Mouse (Mus musculus) urinary bladder, adult 2 months (tissue): ENCODE measurements around the gene Atp6ap1l. TPM values are rescaled to one million over a fixed set of nuclear protein-coding genes. Genes with fewer than 3 reads are reported as not detected.
"Not testable (repeated sequence)": the region's sequence is repeated elsewhere in the genome, so short reads cannot be mapped to it uniquely, and the experiment has no call there.

Source experiments
- DNase-seq: peaks from one replicate; pipeline ENCODE4 v3.0.0; 2022; ENCODE audit warnings: low spot score
- polyA plus RNA-seq: library from polyadenylated mRNA; depleted of rRNA; stranded (reverse); fragments of >200 nt; gene quantifications from 2 replicates; pipeline ENCODE4 v1.2.3, GENCODE M21; 2012; rRNA removed

The Atp6ap1l gene
- 0.19 TPM in 2 replicates for polyA plus RNA-seq

DNA sequence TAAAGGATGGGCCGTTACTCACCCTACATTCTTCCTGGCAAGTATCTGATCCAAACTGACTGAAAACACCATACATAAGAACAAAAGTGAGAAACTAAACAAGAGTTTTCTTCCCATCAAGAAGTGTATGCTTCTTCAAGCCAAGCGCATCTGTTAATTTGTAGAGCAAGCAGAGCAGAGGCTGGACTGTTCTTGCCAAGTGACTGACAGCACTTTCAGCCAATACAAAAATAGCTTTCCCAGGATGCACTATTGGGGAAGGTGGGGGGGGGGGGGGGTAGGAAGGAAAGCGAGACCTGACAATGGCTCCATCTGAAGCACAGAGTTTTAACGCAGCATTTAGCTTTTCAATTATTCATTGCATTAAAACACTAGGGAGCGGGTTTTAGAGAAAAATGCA is at the start of gene Atp6ap1l:
Gene Atp6ap1l (minus strand): TSS at position 180 of the 400 bp plus-strand sequence.
- DNase-seq, result no peak

GRCm38 (mm10) chr13:90939600-90939999 is 34.4 kb upstream of the Atp6ap1l start:
- DNase-seq, result no peak

DNA sequence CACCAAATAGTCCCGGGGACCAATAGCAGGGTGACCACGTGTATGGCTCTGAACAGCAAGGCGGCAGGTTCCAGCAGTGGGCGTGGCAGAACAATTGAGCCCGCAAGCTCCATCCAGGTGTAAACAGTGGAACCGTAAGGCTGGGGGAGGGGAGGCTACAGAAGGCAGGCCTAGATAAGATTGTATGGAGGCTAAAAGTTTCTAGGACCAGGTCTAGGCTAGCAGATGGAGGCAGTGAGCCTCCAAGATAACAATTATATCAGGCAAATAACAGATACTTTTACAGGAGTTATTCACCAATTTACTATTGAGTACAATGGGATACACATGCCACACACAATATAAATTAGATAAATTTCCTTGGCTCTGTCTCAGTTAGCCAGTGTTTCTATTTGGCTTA is 34.0 kb upstream of the Atp6ap1l start:
- no peak for DNase-seq

DNA sequence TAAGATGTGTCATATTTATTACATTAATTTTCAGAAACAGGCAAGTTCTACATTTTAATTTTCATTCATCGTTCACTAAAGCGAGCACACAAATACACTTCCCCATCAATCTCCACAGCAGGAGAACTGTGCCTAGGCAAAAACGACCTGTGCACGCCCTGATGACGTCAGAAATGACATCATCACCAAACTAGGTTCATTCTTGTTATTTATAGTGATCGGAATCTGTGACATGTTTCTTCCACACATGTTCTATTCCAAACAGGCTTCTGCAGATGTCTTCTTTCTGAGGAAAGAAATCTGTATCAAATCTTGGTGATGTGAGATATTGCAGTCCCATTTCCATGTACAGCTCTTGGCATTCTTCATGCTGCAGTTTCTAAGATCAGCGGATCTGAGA is 30.7 kb upstream of the Atp6ap1l start:
- DNase-seq, result no peak

DNA sequence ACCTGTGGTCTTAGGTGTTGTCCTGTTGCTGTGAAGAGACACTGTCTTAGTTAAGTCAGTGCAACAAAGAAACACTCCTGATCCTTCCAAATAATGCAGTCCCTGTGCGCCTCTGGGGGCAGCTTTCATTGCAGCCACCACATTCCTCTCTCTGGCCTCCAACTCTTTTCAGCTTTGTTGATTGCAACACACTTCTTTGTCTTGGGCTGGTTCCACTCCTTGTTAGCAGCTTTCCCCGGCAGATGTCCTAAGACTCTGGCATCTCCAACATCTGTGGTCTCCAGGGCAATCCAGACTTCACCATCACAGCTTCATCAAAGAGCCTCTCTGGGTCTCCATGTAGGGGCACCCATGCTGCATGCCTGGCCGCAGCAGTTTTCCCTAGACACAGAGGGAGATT is 28.1 kb upstream of the Atp6ap1l start:
- DNase-seq, result no peak

- no peak for DNase-seq
Observed at GRCm38 (mm10) chr13:90929847-90930246, 24.7 kb upstream of the Atp6ap1l start.

DNA sequence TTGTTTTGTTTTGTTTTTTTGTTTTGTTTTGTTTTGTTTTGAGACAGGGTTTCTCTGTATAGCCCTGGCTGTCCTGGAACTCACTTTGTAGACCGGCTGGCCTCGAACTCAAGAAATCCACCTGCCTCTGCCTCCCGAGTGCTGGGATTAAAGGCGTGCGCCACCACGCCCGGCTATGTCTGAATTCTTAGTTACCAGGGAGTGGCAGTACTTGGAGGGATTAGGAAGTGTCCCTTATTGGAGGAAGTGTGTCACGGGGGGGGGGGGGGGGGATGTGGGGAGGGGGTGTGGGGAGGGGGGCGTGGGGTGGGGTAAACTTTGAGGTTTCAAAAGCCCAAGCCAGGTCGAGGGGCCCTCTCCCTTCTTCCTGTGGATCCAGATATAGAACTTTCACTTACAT is 23.1 kb upstream of the Atp6ap1l start:
- not testable (repeated sequence) for DNase-seq

GRCm38 (mm10) chr13:90926938-90927633 is 21.9 kb upstream of the Atp6ap1l start:
- DNase-seq, result no peak

- DNase-seq, result no peak
Observed at GRCm38 (mm10) chr13:90926125-90926765, 21.1 kb upstream of the Atp6ap1l start.

GRCm38 (mm10) chr13:90925191-90925590 is 20.0 kb upstream of the Atp6ap1l start:
- DNase-seq, result no peak

GRCm38 (mm10) chr13:90924072-90924471 is 18.9 kb upstream of the Atp6ap1l start:
- DNase-seq, result no peak

DNA sequence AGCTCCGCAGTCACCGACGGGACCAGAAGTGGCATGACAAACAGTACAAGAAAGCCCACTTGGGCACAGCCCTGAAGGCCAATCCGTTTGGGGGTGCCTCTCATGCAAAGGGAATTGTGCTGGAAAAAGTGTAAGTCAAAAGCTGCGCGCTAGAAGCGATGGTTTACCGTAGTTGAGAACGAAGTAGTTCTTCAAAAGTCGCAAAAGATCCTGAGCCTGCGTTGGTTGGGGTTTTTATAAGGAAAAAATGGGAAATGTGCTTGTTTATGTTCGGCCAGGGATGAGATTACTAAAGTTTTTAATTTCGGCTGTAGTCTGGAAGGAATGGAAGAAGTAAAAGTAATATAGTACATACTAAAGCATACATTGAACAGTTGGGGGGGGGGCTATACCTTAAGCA is 18.5 kb upstream of the Atp6ap1l start:
- DNase-seq, result not testable (repeated sequence)

- DNase-seq, result peak; percentile 84
Observed at GRCm38 (mm10) chr13:90922751-90923612, 17.8 kb upstream of the Atp6ap1l start, which contains the start of gene Rps23. Gene Rps23, plus strand, starts transcription at chr13:90922958.

DNA sequence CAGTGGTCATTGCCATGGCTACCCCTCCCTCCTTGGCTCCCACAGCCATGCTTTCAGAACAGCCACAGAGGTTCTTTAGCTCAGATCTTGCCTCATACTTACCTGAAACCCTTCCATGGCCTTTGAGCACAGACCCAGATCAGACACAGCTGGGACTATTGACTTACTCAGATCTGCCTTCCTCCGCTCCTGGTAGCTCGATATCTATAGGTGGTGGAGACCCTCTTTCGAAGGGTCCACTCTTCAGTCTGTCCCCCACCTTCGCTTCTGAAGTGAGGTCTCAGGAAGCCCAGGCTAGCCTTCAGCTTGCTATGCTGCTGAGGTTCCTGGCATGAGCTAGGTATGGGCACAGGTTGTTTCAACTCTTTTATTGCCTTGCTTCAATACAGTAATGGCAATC is 9.6 kb upstream of the Atp6ap1l start:
- no peak for DNase-seq

GRCm38 (mm10) chr13:90913675-90914192 is 8.6 kb upstream of the Atp6ap1l start:
- DNase-seq, result no peak

GRCm38 (mm10) chr13:90912760-90913674 is 7.9 kb upstream of the Atp6ap1l start:
- no peak for DNase-seq

DNA sequence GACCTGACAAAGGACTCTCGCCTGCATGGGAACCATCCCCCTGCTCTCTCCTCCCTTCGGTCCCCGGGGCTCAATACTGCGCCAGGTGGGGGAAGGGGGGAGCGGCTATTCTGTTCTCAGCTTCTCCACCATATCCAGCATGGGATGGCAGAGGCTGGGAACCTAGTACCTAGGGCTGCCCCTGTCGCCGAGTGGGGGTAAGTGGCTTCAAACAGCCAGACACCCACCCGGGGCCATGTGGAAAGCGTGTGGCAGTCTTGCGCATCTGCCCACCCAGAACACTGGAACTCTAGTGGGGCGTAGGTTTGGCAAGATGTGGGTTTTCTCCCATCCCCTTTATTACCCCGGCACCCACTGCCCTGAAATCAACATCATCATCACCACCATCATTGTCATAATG is 2.2 kb upstream of the Atp6ap1l start:
- no peak for DNase-seq

- no peak for DNase-seq
Observed at GRCm38 (mm10) chr13:90896821-90897220, 8.3 kb downstream of the Atp6ap1l start.

- DNase-seq, result no peak
Observed at GRCm38 (mm10) chr13:90896098-90896497, 9.1 kb downstream of the Atp6ap1l start.

GRCm38 (mm10) chr13:90894819-90895218 is 10.3 kb downstream of the Atp6ap1l start:
- DNase-seq, result no peak

DNA sequence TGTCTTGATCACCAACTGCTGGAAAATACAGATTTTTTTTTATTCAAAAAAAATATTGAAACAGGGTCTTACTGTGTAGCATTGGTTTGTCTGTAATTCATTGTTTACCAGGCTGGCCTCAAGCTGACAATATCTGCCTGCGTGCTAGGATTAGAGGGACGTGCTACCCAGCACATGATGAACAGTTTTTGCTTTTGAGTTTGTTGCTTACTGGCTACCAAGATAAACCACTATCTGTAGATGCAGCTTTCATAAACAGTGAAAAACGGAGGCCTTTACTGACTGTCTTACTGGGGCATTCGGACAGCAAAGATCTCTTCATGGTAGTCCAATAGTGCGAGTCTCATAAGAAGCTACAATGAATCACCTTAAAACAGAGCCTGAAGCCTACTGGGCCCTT is 15.0 kb downstream of the Atp6ap1l start:
- DNase-seq, result no peak
